Mouse (Mus musculus) heart, embryonic 11.5 days (tissue): ENCODE data around the gene Ak4. TPM values are rescaled to one million over a fixed set of nuclear protein-coding genes. Genes with fewer than 3 reads are reported as not detected.
"Not testable (repeated sequence)": the region's sequence is repeated elsewhere in the genome, so short reads cannot be mapped to it uniquely, and the experiment has no call there.

Experiments
- ATAC-seq: fragments of 200-750 bp; cut with Nextera tagmentation; replicated peaks from 2 replicates; pipeline ENCODE4 v1.8.0; 2017; ENCODE audit warnings: moderate library complexity; ENCODE audit not compliant: insufficient number of reproducible peaks, low FRiP score, low TSS enrichment
- H3K27ac ChIP-seq: fragments of 300-500 bp; sonication (generic); 2 replicates; pipeline ENCODE4 v1.5.1; 2014; ENCODE audit warnings: mild to moderate bottlenecking, low read depth, low read length
- H3K27me3 ChIP-seq: fragments of 300-500 bp; sonication (generic); 2 replicates; pipeline ENCODE4 v1.6.1; 2014; ENCODE audit warnings: mild to moderate bottlenecking, low read length, mixed read lengths; ENCODE audit not compliant: control insufficient read depth, insufficient read depth
- H3K36me3 ChIP-seq: fragments of 300-500 bp; sonication (generic); 2 replicates; pipeline ENCODE4 v1.6.1; 2014; ENCODE audit warnings: mild to moderate bottlenecking, low read length, moderate library complexity, mixed read lengths; ENCODE audit not compliant: control insufficient read depth, insufficient read depth
- H3K4me1 ChIP-seq: fragments of 300-500 bp; sonication (generic); 2 replicates; pipeline ENCODE4 v1.6.1; 2014; ENCODE audit warnings: low read length; ENCODE audit not compliant: control insufficient read depth, insufficient read depth
- H3K4me2 ChIP-seq: fragments of 300-500 bp; sonication (generic); 2 replicates; pipeline ENCODE4 v1.6.1; 2014; ENCODE audit warnings: mild to moderate bottlenecking, moderate library complexity
- H3K4me3 ChIP-seq: fragments of 300-500 bp; sonication (generic); 2 replicates; pipeline ENCODE4 v1.5.1; 2014; ENCODE audit warnings: low read depth, low read length
- H3K9ac ChIP-seq: fragments of 300-500 bp; sonication (generic); 2 replicates; pipeline ENCODE4 v1.6.1; 2014; ENCODE audit warnings: mild to moderate bottlenecking, low read depth, low read length, moderate library complexity
- H3K9me3 ChIP-seq: fragments of 300-500 bp; sonication (generic); replicated peaks from 2 replicates; pipeline ENCODE4 v1.6.1; 2016; ENCODE audit warnings: low read length; ENCODE audit not compliant: control insufficient read depth
- WGBS: fragments of 180-500 bp; shearing (Covaris S2); extraction: QIAGEN DNeasy Blood & Tissue Kit; methylation state at CpG from one replicate; pipeline ENCODE4 v1.1.7; 2014; ENCODE audit not compliant: insufficient replicate concordance; 5-methylcytosine and 5-hydroxymethylcytosine counted together
- polyA plus RNA-seq: library from polyadenylated mRNA; unstranded; fragments of >200 nt; fragmentation: Nextera tagmentation; extraction: Ambion mirVana; gene quantifications from 2 replicates; pipeline ENCODE4 v1.2.1, GENCODE M21; 2014

The Ak4 gene
- polyA plus RNA-seq, 1 experiment from 2014 or later, result 9.4 TPM

DNA sequence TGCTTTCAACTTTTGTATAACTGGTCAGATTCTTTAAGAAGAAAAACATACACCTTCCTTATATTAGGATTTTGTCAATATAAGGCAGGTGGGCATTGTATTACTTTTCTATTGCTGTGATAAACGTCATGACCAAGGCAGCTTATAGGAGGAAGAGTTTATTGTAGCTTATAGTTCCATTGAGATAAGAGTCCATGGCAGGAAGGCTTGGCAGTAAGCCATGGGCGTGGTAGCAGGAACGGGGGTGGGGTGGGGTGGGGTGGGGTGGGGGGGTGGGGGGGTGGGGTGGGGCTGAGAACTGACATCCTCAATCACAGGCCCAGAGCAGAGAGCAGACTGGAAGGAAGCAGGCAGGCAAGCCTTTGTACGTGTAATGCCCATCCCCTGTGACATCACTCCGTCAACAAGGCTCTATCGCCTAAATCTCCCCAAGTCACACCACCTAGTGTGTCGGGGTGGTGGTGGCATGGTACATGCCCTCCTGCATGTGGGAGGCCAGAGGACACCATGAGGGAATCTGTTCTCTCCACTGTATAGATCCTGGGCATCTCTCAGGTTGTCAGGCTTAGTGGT lies 24.4 kb downstream of the Ak4 start:
- Histone ChIP-seq H3K4me3 (no peak overlapping the region), H3K27me3 (no peaks in the 10 kb centered on the region), H3K4me1 (peaks cover 31% of the 10 kb centered on the region), H3K9me3 (no peaks in the 10 kb centered on the region), H3K4me2 (no peak overlapping the region), H3K27ac (no peak overlapping the region), H3K9ac (no peak overlapping the region), H3K36me3 (no peaks in the 10 kb centered on the region)
- 56% methylated on average over 7 of the region's 7 CpGs for WGBS
- ATAC-seq, result no peak

DNA sequence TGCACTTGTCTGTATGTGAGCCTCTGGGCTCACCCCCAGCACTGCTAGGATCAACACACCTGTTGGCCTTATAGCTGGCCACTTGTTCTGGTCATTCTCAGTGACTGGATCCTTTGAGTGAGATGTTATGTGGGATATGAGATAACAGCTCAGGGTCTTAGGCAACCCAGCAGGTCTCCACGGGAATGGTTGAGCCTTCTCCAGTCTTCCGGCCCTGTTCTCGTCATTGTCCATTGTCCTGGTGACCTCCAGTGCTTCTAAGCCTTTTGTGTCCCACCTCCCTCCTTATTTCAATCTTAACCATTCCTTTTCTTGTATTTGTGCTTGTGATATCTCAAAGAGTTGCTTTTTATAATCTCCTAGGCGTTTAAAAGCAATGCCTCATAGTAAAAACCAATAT lies 26.6 kb downstream of the Ak4 start:
- peaks cover 14% of the 10 kb centered on the region for H3K4me1 ChIP-seq
- WGBS, result 81% methylated on average over 4 of the region's 4 CpGs

DNA sequence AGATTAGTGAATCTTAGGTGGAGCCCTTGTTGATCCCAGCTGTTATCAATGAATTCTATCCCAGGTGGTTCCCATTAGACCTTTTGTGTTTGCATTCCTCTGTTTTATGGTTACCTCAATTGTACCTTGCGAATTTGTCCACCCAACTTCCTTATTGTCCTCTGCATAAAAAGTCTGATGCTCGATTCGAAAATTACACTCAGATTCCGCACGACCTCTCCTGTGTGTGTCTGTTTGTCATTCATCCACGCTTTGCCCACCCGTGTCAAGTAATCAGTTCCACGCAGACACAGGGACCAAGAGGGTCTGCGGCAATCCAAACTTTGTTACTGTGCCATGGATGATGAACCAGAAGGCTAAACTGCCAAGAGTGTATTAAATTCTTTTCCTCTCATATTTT lies 27.5 kb downstream of the Ak4 start:
- WGBS, result 97% methylated on average over 9 of the region's 9 CpGs
- H3K27me3 ChIP-seq, H3K9ac ChIP-seq, ATAC-seq, H3K36me3 ChIP-seq, H3K4me3 ChIP-seq, H3K27ac ChIP-seq, H3K4me2 ChIP-seq, H3K9me3 ChIP-seq: not testable (repeated sequence)
- peaks cover 13% of the 10 kb centered on the region for H3K4me1 ChIP-seq

More for the DNA sequence above, 26.6 kb downstream of the Ak4 start:
- Histone ChIP-seq H3K4me2 (no peak overlapping the region), H3K9ac (no peak overlapping the region), H3K36me3 (no peaks in the 10 kb centered on the region), H3K4me3 (no peak overlapping the region), H3K9me3 (no peaks in the 10 kb centered on the region), H3K27ac (no peak overlapping the region), H3K27me3 (no peaks in the 10 kb centered on the region)
- ATAC-seq, result no peak

DNA sequence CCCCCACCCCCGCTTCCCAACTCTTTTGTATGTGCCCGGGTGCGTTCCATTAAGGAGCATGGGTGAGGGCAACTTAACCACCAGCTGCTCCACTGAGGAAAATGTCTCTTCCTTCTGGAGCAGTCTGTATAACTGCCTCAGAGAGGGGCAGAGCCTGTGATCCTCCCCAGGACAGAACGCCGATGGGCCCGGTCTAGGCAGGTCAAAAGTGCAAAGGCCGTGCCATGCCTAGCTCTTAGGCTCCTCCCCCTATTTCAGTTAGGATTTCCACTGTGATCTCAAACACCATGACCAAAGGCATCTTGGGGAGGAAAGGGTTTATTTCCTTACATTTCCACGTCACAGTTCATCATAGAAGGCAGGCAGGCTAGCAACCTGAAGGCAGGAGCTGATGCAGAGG lies 29.6 kb downstream of the Ak4 start:
- Histone ChIP-seq H3K4me2 (no peak overlapping the region), H3K9ac (no peak overlapping the region), H3K4me1 (peaks cover 12% of the 10 kb centered on the region), H3K27me3 (no peaks in the 10 kb centered on the region), H3K27ac (no peak overlapping the region), H3K36me3 (no peaks in the 10 kb centered on the region), H3K9me3 (no peaks in the 10 kb centered on the region), H3K4me3 (no peak overlapping the region)
- WGBS, result 83% methylated on average over 8 of the region's 8 CpGs
- ATAC-seq, result no peak

DNA sequence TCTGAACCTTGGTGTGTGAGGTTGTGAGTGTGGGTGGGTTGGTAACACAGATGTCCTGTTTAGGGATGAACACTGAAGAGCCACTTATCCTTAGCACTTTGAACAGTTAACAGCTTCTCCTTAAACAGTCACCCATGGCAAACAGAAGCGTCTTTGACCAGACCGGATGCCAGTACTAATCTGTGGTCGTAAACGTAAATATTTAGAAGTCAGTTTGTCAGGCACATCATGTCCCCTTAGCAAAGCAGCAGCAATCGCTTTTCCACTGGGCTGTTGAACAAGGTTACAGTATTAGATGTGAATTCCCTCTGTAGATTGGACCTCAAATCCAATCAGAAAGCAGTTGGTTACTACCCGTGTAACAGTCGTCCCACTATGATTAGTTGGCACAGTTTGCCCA lies 30.3 kb downstream of the Ak4 start:
- no peak for ATAC-seq
- no peaks in the 10 kb centered on the region for H3K27me3 ChIP-seq
- peaks cover 8% of the 10 kb centered on the region for H3K4me1 ChIP-seq
- WGBS, result 72% methylated on average over 7 of the region's 7 CpGs
- H3K4me3 ChIP-seq, result no peak overlapping the region
- H3K27ac ChIP-seq, result no peak overlapping the region
- H3K4me2 ChIP-seq, result no peak overlapping the region
- no peaks in the 10 kb centered on the region for H3K9me3 ChIP-seq
- no peak overlapping the region for H3K9ac ChIP-seq
- H3K36me3 ChIP-seq, result no peaks in the 10 kb centered on the region

DNA sequence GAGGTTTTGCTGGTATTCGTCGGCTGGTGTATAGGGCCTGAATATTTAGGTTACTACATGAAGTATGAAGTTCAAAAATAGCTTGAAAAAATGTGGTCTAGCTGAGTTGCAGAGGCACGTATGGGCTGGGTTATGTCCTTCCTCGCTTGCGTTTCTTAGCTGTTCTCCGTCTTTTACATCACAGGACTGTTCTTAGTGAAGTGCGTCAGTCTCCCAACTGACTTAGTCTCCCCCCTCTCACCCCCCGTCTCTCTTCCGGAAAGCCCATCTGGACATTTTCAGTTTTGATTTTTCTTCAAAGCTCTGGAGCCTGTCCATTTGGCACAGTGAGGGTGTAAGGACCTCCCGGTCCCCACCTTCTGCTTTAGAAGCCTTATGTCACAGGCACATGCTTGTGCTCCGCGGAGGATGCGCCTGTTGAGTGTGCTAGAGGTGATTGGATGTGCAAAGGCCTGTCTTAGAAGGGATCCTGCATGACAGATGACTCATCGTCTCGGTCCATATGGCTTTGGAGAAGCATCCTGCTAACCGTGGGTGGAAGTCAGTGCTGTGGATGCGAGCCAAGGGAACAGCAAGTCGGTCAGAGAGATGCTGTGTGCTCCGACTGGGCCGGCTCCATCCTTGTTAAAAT lies 31.2 kb downstream of the Ak4 start:
- Histone ChIP-seq H3K36me3 (no peaks in the 10 kb centered on the region), H3K4me1 (peaks cover 7% of the 10 kb centered on the region), H3K4me3 (no peak overlapping the region), H3K27me3 (no peaks in the 10 kb centered on the region), H3K9ac (no peak overlapping the region), H3K27ac (no peak overlapping the region), H3K4me2 (no peak overlapping the region), H3K9me3 (no peaks in the 10 kb centered on the region)
- WGBS, result 88% methylated on average over 20 of the region's 20 CpGs
- no peak for ATAC-seq

DNA sequence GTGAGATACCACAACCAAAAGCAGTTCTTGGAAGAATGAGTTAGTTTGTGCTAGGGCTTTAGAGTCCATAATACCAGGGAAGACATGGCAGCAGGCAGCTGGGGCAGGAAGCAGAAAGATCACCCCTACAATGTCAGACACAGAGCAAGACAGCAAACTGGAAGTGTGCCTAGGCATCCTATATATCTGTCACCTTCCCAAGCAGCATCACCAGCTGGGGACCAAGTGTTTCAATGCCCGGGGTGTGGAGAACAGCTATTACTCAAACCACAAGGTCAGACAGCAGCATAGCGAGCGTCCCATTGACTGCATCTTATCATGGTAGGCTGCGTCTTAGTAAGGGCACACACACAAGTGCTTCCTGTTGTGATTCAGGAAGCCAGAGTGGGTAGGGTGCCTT lies 32.0 kb downstream of the Ak4 start:
- 71% methylated on average over 4 of the region's 4 CpGs for WGBS

DNA sequence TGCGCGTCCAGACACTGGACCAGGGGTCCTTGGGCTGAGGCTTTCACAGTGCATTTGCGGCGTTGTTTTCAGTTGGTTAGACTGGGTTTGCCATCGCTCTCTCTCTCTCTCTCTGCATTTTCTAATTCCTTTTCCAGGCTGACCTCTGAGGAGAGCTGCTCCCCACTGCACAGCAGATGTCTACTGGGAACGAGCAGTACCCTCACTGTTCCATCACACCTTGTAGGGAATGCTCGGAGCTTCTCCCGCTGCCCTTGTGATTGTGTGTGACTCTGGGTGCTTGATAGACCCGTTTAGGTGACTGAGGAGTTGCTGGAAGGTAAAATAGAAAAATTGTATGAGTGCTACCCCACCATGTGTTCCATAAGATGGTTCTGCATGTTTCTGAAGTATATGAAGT lies 33.8 kb downstream of the Ak4 start:
- Histone ChIP-seq H3K27me3 (no peaks in the 10 kb centered on the region), H3K36me3 (no peaks in the 10 kb centered on the region), H3K4me3 (no peak overlapping the region), H3K4me2 (no peak overlapping the region), H3K9ac (no peak overlapping the region), H3K27ac (no peak overlapping the region), H3K9me3 (no peaks in the 10 kb centered on the region), H3K4me1 (peaks cover 8% of the 10 kb centered on the region; the same call in 1 of the 2 replicates)
- no peak for ATAC-seq
- WGBS, result 88% methylated on average over 9 of the region's 9 CpGs

More for the DNA sequence above, 32.0 kb downstream of the Ak4 start:
- no peaks in the 10 kb centered on the region for H3K9me3 ChIP-seq
- no peaks in the 10 kb centered on the region for H3K27me3 ChIP-seq
- H3K9ac ChIP-seq, result no peak overlapping the region
- no peak overlapping the region for H3K27ac ChIP-seq
- no peak for ATAC-seq
- no peaks in the 10 kb centered on the region for H3K36me3 ChIP-seq
- peaks cover 7% of the 10 kb centered on the region for H3K4me1 ChIP-seq
- H3K4me3 ChIP-seq, result no peak overlapping the region
- H3K4me2 ChIP-seq, result no peak overlapping the region

DNA sequence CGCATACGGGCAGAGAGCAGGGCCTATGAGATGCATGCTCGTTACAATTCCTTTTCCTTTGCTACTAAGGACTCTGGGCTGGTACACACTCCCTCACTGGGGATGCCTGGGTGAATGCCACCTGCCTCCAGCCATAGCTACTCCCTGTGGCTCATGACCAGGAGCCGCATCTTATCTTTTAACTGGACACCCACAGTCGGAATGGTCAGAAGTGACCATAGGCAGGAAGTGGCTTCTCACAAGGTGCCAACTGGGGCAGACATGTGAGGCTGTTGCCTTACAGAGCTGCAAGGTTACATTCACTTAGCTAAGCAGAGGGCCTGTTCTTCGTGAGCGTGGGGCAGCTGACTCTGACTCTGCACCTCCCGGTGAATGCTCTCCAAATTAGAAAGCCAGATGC lies 38.1 kb downstream of the Ak4 start:
- no peak overlapping the region for H3K9ac ChIP-seq
- WGBS, result 80% methylated on average over 8 of the region's 8 CpGs

More for the DNA sequence above, 38.1 kb downstream of the Ak4 start:
- no peak overlapping the region for H3K4me2 ChIP-seq
- no peaks in the 10 kb centered on the region for H3K27me3 ChIP-seq
- ATAC-seq, result no peak
- 0 out of 2 replicates have a peak, but pooled peaks cover 4% of the 10 kb centered on the region for H3K4me1 ChIP-seq
- H3K27ac ChIP-seq, result no peak overlapping the region
- no peak overlapping the region for H3K4me3 ChIP-seq
- no peaks in the 10 kb centered on the region for H3K9me3 ChIP-seq
- H3K36me3 ChIP-seq, result peaks cover 2% of the 10 kb centered on the region; the same call in 1 of the 2 replicates
